Mouse (Mus musculus): ENCODE results near the gene Tm9sf2.

DNA sequence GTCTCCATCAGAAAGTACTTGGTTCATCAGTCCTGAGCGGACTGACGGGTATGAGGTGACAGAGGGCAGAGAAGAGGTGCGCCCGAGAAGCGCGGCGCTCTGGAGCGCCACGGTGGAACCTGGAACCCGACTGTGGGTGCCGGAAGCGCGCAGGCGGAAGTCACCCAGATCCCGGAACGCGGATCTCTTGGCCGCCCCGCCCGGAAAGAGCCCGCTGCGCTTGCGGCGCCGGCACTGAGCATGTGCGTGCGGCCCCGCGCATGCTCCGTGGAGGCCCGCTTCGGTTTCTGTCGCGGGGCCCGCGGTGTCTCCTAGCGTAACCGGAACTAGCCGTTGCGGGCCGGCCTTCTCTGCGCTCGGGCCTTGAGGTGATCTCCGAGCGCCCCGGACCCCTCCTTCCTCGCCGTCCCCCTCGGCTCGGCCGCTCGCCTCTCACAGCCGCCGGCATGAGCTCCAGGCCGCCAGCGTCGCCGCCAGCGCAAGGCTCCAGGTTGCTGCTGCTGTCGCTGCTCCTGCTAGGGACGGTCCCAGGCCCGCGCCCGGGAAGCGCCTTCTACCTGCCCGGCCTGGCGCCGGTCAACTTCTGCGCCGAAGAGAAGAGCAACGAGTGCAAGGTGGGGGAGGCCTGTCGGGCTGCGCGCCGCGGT, at the start of gene Tm9sf2:
- TF ChIP-seq CTCF (IDR thresholded peaks at IDR 0.05; ENCODE audit: control insufficient read depth, insufficient read depth, low read length) (no peak), POLR2A (IDR thresholded peaks at IDR 0.05; ENCODE audit: borderline replicate concordance, control insufficient read depth, low read depth, low read length) (peak; percentile 97; the same call in 1 of the 2 replicates)

Data from bone marrow, adult 2 months (tissue).